Comparison of ENCODE assay signal across 17 mouse cellular contexts in the genomic region with DNA sequence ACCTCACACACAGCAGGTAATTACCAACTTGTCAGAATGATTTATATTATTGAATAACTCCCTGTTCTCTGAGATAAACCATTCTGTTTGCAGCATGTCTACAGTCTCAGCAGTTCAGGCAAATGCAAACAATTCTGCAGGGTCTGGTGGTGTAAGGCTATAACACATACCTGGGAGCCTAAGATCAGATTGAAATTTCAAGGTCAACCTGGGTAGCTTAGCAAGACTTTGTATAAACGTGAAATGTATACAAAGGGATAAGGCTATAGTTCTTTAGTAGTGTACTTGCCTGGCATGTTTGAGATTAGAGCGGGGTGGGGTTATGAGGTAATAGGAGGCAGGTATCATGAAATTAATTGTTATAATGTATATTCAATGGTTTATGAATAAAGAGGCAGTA.
"Had no signal": no experiment of that assay in that cellular context is flagged by ENCODE, and none has a peak within 500 bp of the region (broad histone marks: within the 10 kb centered on the region; RNA-seq: fewer than 3 reads in every experiment).

No protein-coding gene starts in this region.

- H3K27ac ChIP-seq: liver, embryonic 13.5 days; liver, embryonic 15.5 days; lung, embryonic 15.5 days; macrophage; midbrain, embryonic 13.5 days; midbrain, embryonic 15.5 days; neural tube, embryonic 12.5 days had no signal

- DNase-seq: liver, embryonic 13.5 days; liver, postnatal 0 days; lung, adult 2 months; lung, postnatal 14 days; lung, postnatal 36 days; right cerebral cortex, postnatal 14 days; thymus, adult 2 months; thymus, postnatal 36 days had no signal

- H3K4me3 ChIP-seq: liver, embryonic 13.5 days; liver, embryonic 15.5 days; lung, embryonic 15.5 days; megakaryocyte, embryonic 14.5 days; midbrain, embryonic 13.5 days; midbrain, embryonic 15.5 days; neural tube, embryonic 12.5 days had no signal

- H3K4me2 ChIP-seq: liver, embryonic 13.5 days; liver, embryonic 15.5 days; lung, embryonic 15.5 days; midbrain, embryonic 11.5 days; midbrain, embryonic 13.5 days; midbrain, embryonic 15.5 days; neural tube, embryonic 12.5 days had no signal

- H3K9ac ChIP-seq: liver, embryonic 13.5 days; liver, embryonic 15.5 days; liver, postnatal 0 days; lung, embryonic 15.5 days; midbrain, embryonic 13.5 days; midbrain, embryonic 15.5 days; neural tube, embryonic 12.5 days had no signal

- H3K27me3 ChIP-seq: liver, embryonic 13.5 days; liver, embryonic 15.5 days; lung, embryonic 15.5 days; megakaryocyte, embryonic 14.5 days; midbrain, embryonic 13.5 days; midbrain, embryonic 15.5 days; neural tube, embryonic 12.5 days had no signal

- H3K4me1 ChIP-seq: liver, embryonic 13.5 days; liver, embryonic 15.5 days; lung, embryonic 15.5 days; megakaryocyte, embryonic 14.5 days; midbrain, embryonic 13.5 days; midbrain, embryonic 15.5 days; neural tube, embryonic 12.5 days had no signal

- H3K36me3 ChIP-seq: liver, embryonic 13.5 days; liver, embryonic 15.5 days; lung, embryonic 15.5 days; midbrain, embryonic 13.5 days; midbrain, embryonic 15.5 days; neural tube, embryonic 12.5 days had no signal

- ATAC-seq: liver, postnatal 0 days; lung, postnatal 0 days; midbrain, embryonic 13.5 days; midbrain, embryonic 15.5 days had no signal

- H3K9me3 ChIP-seq: liver, embryonic 13.5 days; liver, embryonic 15.5 days; lung, embryonic 15.5 days; megakaryocyte, embryonic 14.5 days; midbrain, embryonic 13.5 days; midbrain, embryonic 15.5 days; neural tube, embryonic 12.5 days had no signal
